Mouse (Mus musculus) testis, adult 2 months (tissue): ENCODE measurements around the gene Fn3krp.

ENCODE experiments used
- CTCF ChIP-seq: fragments of 200-500 bp; IDR thresholded peaks from 2 replicates; pipeline ENCODE4 v1.5.1; 2012; ENCODE audit warnings: low read depth, mild to moderate bottlenecking, inconsistent platforms, low read length, moderate library complexity; ENCODE audit not compliant: control insufficient read depth, insufficient read depth, insufficient replicate concordance
- POLR2A ChIP-seq: fragments of 200-500 bp; IDR thresholded peaks from 2 replicates; pipeline ENCODE4 v1.6.1; 2012; ENCODE audit warnings: low read depth, mild to moderate bottlenecking, inconsistent platforms, low read length, moderate library complexity; ENCODE audit not compliant: control insufficient read depth

- TF ChIP-seq POLR2A, result no peak
- TF ChIP-seq CTCF, result no peak
Observed at GRCm38 (mm10) chr11:121388554-121388945, 32.7 kb upstream of the Fn3krp start.
